Mouse (Mus musculus) thymus, postnatal 25 days (tissue): Measurements from ENCODE around the gene Klhl33.
"Not testable (repeated sequence)": the region's sequence is repeated elsewhere in the genome, so short reads cannot be mapped to it uniquely, and the experiment has no call there.

ENCODE experiments used
- DNase-seq: peaks from one replicate; pipeline ENCODE4 v3.0.0; 2022

Gene Klhl33

DNA sequence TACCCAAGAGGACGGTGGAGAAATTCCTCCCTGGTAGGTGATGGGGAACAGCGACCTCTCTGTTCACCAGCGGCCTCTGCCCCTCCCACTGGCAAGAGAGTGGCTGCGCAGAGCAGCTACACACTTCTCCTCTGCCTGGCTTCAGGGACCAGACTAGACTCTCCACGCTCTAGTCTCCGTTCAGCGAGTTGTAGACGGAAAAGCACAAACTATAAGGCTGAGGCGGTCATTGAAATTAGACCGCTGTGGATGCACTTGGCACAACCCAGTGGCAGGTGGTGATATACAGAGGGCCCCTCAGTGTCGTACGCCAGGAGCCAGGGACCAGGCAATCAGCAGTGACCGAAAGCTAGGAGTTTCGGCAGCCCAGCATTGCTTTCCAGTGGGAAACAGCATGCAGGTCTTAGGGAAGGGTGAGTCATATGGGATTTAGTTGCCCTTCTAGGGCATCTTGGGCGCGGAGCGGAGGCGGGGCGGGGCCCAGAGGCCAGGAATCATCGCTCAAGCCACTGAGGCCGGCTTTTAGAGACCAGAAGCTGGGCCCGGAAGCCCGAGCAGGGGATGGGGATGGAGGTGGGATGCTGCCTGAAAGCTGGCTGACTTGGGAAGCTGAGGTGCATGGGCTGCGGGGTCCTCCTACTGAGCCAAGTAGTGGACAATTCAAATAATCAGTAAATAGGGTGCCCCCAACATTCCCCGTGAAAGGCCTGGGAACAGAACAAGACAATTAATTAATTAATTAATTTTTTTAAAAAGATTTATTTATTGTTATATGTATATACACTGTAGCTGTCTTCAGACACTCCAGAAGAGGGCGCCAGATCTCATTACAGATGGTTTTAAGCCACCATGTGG is 6.9 kb upstream of the Klhl33 start:
- DNase-seq, result no peak

DNA sequence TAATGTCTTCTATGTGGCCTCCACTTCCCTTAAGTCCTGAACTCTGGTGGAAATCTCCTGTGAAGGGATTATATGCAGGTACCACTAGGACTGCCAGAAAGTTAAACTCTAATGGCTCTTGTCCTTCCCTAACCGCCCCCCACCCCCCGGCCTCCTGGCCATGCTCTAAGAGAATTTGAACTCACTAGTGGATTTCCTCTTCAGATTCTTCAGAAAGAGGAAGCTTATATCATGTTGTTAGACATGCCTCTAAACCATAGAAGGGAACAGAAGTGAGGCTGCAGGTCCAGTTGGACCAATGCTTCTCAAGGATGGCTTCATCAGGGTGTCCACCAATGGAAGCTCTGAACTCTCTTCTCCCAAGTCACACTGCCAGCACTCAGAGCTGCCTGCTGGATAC is 685 bp upstream of the Klhl33 start:
- not testable (repeated sequence) for DNase-seq

DNA sequence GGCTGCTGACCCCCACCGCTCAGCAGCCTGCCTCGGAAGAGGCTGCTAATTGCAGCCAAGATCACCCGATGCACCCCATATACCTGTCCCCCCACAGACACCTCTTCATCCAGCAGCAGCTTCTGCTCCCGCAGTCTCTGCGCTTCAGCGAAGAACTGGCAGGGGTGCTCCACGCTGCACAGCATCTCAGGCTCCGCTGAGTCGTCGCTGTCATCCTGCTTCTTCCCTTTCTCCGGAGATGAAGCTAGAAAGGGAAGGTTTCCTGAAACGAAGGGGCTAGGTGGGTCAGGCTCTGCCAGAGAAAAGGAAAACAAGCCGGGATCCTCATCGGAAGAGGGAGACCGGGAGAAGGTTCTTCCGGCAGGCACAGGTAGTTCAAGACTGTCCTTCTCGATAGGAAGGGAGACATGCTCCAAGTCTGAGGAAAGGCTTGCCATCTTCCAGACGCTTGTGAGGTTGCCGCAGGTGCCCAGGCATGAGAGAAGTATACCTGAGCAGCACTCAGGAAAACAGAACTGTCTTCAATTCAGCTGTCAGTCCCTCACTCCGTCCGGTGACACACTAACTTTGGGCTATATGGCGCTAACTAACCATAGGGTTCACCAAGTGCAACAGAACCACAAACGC is 447 bp downstream of the Klhl33 start:
- no peak for DNase-seq

DNA sequence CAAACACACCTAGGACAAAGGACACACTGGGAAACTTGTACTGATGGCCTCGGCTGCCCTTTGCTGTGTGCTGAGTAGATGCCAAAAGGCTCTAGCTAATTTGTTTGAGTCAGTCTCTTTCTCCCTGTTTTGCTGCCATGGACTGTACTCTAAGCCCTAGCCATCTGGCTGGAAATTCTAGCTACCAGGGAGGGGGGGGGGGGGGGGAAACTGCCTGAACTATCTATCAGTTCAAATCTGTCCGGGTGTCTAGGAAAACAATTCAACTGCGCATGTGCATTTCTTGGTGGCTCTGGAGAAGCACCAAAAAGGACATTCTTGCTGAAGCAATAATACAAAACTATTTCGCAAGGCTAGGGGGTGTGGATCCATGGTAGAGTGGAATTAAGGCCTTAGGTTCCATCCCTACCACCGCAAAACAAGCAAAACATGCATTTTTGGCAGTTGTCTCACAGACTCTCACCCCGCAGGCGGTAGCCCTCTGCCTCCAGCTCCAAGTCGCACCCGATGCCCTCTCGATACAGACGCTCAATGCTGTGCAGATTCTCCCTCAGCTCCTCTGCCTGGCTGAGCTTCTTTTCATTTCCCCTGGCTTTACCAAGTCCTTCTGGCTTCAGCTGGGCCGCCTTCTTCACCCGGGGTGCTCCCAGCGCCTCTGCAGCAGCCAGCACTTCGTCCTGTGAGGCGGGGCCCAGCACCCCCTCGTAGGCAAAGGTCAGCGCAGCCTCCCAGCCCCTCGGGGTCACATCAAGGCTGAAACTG is 1.1 kb downstream of the Klhl33 start:
- DNase-seq, result no peak

DNA sequence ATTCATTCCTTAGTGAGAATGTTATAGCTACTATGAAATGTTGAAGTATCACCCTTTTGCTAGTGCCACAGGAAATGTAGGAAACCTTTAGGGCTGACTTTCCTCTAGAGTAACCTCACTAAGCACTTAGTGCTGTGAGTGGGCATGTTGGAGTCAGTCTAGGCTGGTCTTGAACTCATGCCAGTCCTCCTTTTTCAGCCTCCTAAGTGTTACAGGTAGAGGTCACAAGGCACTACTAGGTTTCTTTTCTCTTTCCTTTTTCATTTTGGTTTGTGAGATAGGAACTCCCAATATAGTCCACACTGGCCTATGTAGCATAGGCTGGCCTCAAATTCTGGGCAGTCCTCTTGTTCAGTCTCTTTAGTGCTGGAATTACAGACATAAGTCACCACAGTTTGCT is 1.9 kb downstream of the Klhl33 start:
- no peak for DNase-seq

DNA sequence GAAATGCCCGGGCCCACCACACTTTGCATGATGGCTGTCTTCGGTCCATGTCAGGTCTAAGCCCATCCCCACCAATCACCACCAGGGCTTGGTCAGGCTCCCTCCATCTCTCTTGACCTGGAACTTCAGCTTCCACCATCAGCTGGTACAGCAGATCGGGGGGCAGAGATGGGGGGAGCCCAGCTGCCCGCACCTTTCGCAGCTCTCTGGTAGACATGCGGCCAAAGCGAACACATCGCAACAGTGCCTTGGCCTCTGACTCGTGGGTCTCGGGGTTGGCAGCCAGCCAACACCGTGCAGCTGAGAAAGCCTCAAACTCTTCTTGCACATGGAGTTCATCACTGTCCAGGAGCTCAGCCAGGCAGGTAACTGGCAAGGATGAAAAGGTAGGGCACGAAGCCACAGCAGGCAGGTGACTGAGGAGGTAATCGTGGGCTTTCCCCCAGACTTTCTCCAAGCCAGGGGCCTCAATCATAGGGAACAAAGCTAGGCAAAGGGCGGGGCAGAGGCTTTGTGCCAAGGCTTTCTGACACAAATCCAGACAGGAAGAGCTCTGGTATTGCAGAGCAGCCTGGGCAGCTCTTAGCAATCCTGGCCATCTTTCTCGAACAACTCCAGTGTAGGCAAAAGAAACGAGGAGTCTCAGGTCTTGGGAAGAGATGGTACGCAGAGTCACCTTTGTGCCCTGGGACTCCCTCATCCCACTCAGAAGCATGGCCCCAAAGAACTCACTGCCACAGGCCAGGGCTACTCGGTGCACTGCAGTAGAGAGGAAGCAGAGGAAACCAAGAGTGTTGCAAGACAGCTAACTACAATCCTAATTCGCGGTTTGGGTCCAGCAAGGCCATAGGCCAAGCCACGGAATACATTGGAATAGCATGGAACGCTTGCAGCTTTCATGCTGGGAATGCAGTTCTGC is 4.5 kb downstream of the Klhl33 start:
- DNase-seq, result no peak

DNA sequence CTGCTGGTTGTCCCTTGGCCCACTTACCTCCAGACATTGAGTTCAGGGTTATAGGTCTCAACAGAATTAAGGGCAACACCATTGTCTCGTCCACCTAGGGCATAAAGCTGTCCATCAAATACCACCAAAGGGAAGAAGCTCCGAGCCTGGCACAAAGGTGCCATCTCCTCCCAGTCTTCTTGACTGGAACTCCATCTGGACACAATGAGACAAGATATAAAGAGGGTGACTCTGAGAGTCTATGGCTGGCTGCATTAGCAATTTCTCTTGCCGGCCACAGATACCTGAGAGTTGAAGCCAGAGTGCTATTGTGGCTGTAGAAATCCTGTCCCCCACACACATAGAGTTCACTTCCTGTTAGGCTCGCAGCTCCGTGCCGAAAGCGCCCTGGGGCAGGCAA is 5.2 kb downstream of the Klhl33 start:
- DNase-seq, result no peak

DNA sequence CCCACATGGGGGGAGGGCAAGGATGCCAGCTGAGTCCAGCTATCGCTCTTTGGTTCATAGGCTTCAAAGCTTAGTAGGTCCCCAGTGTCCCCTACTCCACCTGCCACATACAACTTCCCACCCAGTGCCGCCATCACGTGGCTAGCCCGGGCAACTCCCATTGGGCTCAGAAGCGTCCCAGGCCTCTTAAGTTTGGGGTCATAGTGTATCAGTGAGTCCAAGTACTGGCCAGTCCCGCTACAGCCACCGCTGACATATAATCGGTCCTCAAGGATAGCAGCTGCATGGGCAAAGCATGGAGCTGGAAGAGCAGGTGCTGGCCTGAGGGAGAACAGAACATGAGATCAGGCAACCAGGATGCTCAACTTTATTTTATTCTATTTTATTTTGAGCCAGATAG is 5.7 kb downstream of the Klhl33 start:
- no peak for DNase-seq

DNA sequence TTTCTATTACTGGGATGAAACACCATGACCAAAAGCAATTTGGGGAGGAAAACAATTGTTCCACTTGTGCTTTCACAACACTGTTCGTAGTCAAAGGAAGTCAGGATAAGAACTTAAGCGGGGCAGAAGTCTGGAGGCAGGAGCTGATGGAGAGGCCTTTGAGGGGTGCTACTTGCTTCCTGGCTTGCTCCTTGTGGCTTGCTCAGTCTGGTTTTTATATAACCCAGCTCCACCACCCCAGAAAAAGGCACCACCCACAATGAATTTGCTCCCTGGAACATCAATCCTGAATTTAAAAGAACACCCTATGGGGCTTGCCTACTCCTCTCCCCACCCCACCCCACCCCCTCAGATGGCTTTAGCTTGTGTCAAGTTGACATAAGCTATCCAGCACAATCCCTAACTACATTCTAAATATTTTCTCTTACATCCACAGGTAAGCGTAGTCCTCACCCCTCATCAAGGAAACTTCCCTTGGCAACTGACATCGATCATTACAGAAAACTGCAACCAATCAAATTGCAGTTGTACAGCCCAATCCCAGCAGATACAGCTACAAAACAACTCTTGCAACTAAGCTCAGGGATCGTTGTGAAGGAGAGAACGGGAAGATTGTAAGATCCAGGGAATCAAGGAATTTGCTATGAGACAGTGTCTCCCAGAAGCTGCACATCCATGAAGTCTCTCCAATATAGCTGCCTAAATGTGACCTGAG is 20.9 kb downstream of the Klhl33 start:
- DNase-seq, result no peak

DNA sequence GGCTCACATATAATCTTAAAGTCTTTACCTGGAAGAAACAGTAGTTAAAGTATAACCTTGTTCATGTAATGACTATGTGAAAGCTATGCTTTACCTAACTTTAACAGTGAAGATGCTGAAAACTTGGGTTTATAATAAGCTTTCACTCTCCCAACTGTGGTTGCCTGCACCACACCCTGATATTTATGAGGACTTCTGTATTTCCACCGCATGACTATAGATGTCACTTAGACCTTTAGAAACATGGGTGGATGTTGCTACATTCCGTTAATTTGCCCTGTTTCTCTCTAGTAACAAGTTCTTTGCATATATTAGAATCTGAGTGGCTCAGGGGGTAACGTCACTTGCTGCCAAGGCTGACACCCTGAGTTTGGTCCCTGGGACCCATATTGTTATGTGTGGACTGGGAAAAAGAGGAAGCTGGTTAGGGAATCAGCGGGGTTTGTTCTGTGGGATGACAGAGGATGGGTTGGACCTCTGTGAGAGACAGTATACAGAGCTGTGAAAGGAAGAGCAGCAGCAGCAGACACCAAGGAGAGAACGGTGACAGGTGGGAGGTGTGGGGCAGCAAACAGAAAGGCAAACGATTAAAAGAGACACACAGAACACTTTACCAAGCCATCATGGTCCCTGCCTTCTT is 21.6 kb downstream of the Klhl33 start:
- no peak for DNase-seq

DNA sequence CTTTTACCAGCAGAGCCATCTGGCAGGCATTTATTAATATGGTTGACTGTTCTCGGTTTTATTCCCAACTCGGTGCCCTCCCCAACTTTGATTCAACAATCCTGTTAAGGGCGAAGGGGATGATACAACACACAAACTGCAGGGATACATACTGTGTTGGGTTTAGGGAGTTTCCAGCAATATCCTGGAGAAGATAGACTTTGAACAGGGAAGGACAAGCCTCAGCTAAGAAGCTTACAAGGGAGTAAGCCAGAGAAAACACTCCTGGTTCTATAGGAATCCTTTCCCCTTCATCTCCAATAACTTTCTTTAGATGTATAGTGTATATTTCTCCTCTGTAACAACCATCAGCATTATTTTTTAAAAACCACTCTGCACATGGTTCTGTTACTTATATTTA is 22.1 kb downstream of the Klhl33 start:
- no peak for DNase-seq

DNA sequence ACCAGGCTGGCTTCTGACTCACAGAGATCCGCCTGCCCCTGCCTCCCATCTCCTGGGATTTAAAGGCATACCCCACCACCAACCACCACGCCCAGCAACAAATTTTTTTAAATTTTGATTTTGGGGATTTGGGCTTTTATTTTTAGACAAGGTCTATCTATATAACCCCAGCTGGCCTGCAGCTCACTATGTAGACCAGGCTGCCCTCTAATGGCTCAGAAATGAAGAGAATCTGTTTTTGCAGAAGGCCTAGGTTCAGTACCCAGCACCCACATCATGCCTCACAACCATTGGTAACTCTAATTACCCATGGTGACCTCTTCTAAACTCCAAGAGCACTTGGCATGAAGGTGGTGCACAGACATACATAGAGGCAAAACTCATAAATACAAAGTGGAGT is 26.0 kb downstream of the Klhl33 start:
- no peak for DNase-seq

DNA sequence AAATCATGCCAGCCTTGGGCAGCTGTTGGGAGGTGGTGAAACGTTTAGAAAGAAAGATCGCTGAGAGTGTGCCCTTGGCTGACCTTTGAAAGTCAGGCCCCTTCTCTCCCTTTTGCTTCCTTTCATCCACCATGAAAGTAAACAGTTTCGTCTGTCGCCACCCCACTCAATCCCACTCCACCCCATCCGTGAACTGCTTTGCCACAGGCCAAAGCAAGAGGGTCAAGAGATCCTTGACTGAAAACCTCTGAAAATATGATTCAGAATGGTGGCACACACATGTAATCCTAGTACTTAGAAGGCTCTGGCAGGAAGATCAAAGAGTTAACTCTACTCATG is 26.5 kb downstream of the Klhl33 start:
- no peak for DNase-seq

DNA sequence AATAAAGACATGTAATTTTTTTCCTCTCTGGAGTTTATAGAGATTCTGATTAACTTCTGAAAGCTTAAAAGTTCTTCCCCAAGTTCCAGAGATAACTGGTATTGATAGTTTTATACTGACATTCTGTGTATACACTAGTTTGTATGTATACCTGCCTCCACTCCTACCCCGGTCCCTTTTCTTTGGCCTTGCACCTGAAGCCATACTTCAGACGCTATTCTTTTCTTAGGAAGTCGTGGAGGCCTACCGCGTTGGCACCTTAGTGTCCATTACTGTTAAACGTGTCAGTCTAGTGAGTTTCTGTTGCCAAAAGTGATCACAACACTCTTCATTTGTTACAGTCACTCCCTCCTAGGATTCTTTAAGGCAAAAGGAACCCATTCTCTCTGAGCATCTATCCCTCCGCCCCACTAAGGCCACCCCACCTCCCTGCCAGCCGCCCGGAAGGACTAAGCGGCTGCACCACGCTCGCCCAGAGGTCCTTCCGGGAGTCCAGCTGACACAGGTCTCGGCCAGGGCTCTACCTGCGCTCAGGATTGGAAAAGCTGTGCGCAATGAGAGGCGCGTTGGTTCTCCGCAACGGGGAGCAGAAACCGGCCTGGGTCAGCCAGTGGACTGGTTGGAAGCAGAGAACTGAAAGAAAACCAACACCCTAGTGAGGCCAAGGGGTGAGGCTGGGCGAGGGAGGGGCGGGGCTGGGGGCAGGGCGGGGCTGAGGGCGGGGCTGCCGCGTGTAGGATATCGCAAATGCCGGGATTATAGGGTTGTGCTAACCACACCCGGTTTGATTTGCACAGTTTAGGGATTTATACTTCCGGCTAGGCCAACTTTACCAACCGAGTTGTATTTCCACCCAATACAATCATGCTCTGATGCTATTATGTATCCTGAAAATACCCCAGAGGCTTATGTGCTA is 27.2 kb downstream of the Klhl33 start, which contains the start of gene Tep1:
Gene Tep1, minus strand, starts transcription at position 672 of the 916 bp plus-strand sequence.
- DNase-seq, result peak; percentile 76

DNA sequence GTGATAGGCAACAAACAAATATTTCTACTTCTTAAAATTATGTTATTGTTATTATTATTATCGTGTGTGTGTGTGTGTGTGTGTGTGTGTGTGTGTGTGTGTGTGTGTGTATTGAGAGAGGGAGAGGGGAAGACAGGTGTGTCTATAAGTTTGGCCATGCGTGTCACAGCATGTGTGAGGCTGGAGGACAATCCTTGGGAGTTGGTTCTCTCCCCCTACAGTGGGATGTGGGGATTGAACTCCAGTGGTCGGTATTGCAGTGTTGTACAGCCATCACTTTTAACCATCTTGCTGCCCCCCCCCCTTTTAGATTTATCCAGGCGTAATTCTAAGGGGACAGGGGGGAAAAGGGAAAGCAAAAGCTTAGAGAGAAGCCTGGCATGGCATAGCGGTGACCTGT is 28.7 kb downstream of the Klhl33 start:
- no peak for DNase-seq

DNA sequence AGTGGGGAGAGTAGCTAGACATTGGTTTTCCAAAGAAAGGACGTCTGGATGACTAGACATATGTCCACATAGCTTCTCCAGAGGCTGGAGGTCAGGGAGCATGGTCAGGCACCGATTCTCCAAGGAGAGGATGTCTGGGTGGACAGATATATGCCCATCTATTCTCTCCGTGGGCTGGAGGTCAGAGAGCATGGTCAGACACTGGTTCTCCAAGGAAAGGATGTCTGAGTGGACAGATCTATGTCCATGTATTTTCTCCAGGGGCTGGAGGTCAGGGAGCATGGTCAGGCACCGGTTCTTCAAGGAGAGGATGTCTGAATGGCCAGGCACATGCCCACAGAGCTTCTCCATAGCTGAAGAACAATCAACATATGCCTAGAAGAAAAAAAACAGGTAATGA is 29.1 kb downstream of the Klhl33 start:
- no peak for DNase-seq

DNA sequence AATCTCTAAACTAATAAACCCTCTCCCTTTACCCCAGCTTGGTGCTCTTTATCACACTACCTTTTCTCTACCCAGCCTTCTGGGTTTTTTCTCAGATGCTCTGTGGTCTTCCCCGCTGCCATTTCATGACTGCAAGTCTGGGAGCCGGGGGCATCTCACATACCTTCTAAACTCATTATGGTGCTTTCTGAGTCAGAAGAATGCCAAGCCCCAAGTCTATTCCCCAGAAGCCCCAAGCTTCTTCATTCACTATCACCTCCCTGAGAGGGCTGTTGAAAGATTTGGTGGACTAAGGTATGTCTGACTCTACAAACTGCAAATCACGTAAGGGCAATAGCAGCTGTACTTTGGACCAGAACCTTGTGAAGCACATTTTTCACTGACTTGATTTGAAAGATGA is 30.3 kb downstream of the Klhl33 start:
- DNase-seq, result no peak

DNA sequence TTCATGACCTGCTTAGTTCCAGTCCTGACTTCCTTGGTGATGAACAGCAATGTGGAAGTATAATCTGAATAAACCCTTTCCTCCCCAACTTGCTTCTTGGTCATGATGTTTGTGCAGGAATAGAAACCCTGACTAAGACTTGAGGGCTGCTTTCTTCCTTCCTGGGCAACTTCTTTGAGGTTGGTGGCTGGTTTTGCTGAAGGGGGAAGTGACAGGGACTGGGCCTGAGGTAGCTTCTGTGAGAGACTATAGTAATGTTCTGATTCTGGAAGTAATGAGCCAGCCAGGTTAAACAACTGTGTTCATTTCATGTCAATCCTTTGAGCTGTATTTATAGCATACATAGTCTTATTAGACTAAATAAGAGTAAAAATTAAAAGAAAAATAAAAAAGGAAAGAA is 32.3 kb downstream of the Klhl33 start:
- DNase-seq, result not testable (repeated sequence)

DNA sequence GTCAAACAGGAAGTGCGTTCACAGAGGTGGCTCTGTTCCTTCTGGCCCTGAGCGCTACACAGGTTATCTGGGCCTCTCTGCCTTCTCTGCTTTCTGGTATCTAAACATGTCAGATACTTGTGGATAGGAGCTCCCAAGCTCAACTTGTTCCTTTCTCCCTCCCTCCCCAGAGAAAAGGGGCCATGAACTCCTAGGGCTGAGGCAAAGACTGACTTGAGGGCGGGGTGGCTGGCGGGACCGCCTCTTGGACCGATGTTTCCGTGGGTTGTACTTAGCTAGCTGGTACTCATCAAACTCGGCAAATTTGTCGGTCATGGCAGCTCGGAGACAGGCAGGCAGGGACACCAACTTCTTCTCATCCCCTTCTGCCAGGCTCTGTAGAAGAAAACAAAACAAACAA is 34.7 kb downstream of the Klhl33 start:
- DNase-seq, result no peak

DNA sequence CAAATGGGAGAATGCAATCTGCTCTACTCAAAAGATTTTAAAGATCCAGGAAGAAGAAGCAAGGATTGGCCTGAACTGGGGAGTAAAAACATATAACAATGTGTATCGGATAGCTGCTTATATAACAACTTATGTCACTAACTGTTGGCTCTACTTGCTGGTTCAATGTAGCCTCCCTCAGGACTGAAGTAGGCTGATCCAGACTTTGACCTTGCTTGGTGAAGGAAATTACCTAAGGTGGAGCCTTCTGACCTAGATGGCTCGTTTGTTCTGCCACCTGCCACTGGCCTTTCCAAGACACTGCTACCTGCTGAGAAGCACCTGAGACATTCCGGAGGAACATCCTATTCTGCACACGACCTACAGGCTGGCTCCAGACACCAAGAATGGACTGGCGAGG is 41.5 kb downstream of the Klhl33 start:
- DNase-seq, result no peak
